Mouse (Mus musculus): ENCODE results near the gene Cd6. TPM values are rescaled to one million over a fixed set of nuclear protein-coding genes. Genes with fewer than 3 reads are reported as not detected.

The Cd6 gene
- total RNA-seq, 2 experiments from 2014 or later = 0.20 to 0.23 TPM

DNA sequence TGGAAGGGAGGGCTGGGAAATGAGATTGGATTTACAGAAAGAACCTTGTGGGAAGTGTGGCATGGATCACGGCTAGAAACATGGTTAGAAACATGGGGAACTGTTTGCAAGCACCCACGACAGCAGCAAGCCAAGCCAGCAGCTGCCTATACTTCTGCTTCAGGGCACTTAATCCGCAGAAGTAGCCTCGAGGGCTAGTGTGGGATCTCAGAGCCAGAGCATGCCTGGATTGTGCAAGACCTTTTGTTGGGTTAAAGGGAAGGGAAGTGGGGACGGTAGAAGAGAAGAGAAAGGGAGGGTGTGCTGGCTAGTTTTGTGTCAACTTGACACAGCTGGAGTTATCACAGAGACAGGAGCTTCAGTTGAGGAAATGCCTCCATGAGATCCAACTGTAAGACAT is 26.1 kb downstream of the Cd6 start:
- DNase-seq (ENCODE audit: low spot score in 2 of 2) = no peak

DNA sequence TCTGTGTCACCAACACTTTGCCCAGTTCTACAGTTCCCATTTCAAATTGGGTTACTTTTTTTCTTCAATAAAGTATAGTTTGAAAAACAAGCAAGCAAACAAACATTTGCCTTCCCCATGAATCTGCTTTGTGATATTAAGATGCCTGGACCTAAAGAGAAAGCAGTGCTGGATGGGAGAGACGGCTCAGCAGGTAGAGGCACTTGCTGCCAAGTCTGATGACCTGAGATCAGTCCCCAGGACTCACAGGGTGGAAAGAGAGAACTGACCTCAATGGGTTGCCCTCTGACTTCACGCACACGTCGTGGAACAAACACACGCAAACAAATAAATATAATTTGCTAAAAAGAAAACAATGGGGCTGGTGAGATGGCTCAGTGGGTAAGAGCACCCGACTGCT is 28.0 kb downstream of the Cd6 start:
- no peak for DNase-seq (ENCODE audit: low spot score in 2 of 2)

DNA sequence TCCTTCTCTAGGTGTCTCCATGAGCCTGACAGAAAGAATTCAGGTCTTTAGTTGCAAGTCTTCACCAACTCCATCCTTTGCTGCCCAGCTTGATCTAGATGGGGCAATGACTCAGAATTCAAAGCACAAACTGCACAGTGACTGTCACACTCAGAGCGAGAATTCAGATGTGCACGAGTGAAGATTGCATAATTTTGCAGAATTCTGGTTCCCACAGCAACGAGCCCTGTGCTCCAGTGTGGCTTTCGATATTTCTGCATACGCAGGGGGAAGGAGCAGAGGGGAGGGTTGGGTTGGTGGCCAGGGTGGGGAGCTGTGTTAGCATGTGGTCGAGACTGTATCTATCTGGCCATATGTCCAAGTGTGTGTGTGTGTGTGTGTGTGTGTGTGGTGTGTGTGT is 28.8 kb downstream of the Cd6 start:
- no peak for DNase-seq (ENCODE audit: low spot score in 2 of 2)

DNA sequence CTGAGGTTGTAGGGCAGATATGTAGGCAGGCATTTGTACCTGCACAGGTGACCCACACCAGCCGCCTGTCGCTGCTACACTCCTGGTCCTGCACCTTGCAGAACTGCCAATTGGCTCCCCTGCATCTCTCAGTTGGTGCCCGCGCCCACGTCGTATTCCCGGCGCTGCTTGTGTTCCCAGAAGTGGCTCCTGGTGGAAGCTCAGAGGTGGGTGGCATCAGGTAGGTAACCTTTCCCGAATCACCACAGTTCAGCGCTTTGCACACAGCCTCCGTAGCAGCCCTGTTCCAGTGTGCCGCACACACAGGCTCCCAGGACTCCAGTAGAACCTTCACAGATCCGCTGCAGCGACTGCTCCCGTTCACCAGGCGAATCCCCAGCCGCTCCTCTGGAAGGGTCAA is 30.7 kb downstream of the Cd6 start:
- no peak for DNase-seq (ENCODE audit: low spot score in 2 of 2)

DNA sequence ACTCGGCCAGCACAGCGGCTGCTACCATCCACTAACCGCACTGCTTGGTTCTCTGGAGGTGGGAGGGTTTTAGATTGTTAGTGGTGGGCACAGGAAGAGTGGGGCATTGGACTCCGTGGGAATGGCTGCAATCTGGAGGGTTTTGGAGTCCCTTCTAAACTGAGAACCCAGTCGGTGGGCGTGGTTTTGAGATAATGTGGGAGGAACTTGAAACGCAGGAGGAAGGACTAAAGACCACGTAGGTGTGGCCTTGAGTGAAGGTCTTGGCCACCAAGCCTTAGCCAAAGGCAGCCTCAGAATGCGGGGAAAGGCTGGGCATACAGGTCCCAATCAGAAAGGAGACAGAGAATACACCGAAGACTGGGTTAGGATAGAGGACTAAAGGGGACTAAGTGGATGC is 31.3 kb downstream of the Cd6 start:
- DNase-seq (ENCODE audit: low spot score in 2 of 2) = no peak

DNA sequence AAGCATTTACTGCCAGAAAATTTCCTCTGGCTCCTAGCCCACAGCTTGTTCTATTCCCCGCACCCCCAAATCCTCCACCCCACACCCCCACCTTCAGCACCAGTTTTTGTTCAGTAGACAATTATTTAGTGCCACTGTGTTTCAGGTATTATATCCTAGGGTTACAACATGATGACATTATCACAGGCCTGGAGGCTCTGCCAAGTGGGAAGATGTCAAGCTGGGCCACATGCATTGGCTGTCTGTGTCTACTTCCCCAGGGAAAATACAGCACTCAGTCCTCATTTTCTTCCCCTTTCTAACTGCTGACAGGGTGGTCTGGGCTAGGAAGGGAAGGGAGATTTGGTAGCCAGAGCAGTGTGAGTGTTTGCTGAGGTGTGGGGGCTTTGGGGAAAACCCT is 34.9 kb downstream of the Cd6 start:
- no peak for DNase-seq (ENCODE audit: low spot score in 2 of 2)

DNA sequence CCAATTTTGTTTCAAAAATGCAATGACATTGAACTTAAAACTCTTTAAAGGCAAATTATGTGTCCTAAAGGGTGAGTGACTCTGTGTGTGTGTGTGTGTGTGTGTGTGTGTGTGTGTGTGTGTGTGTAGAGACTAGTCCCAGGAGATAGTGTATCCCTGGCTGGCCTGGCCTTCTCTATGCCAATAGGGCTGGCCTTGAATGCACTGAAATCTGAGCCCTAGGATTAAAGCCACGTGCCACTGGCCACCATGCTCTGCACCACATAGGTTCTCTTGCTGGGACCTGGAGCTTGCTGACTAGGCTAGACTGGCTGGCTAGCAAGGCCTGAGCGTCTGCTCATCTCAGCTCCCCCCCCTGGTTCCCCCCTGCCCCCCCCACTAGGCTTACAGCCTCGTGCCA is 36.8 kb downstream of the Cd6 start:
- DNase-seq (ENCODE audit: low spot score in 2 of 2) = no peak

DNA sequence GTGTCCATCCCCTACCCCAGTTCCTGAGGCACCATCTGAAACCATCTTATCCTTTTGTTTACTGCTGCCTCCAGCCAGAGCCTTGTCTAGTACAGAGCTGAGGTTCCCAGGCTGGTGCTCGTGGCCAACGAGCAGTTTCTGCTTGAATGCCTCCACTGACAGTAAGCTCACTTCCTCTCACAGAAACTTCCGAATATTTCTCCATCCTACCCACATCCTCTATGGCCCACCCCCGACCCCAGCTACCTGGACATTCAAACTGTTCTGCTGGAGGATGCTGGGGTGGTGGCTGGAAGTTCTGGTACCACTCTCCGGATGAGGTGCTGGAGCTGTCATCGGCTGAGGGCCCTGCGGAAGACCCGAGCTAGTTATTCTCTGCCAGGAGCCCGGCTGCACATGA is 39.5 kb downstream of the Cd6 start:
- no peak for DNase-seq (ENCODE audit: low spot score in 2 of 2)

DNA sequence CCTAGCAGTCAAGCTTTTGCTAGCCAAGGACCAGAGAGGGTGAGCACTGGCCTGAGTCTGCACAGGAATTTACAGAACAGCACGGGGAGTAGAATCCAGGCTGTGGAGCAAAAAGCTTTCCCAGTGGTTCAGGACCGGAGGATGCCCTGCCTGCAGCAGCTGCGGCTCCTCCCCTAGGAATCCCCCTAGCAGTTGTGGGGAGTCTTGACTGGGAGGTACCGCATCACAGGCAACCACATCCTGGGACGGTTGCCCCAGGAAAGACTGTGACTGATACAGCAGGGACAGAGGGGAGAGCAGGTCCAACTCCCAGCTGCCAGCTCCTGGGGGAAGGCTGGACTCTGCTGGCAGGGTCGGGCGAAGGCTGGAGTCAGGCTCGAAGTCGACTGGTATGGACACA is 41.6 kb downstream of the Cd6 start:
- no peak for DNase-seq (ENCODE audit: low spot score in 2 of 2)

DNA sequence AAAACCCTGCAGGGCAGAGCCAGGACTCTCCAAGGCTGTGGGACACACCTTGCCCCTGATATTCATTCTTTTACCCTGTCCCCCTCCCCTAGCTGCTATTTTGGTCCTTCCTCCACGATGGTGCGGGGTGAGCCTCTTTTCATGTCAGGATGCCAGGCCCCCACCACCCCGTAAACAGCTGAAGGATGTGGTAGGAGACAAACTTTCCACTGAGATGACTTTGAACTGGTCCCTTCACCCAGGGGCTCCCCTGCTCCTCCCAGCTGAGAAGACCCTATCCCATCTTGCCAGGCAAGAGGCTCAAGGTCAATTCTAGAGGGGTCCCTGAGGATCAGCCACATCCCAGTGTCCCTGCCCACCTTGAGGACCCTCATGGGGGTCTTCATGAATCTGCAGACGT is 42.5 kb downstream of the Cd6 start:
- no peak for DNase-seq (ENCODE audit: low spot score in 2 of 2)

DNA sequence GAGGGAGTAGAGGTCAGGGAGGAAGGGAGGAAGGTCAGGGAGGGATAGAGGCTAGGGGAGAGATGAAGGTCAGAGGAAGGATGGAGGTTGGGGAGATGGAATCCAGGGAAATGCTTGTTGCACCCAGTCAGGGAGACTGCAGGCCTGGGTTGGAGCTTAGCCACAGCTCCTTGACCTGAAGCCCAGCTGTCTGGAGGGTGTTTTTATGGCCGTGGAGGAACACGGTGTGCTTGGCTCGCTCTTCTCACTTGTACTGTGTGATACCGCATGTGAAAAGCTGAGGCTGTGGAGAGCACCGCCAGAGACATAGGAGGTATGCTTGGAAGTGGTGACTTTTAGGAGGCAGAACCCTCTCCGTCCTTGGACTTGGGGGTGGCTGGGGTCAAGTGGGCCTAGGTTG is 43.1 kb downstream of the Cd6 start:
- no peak for DNase-seq (ENCODE audit: low spot score in 2 of 2)

DNA sequence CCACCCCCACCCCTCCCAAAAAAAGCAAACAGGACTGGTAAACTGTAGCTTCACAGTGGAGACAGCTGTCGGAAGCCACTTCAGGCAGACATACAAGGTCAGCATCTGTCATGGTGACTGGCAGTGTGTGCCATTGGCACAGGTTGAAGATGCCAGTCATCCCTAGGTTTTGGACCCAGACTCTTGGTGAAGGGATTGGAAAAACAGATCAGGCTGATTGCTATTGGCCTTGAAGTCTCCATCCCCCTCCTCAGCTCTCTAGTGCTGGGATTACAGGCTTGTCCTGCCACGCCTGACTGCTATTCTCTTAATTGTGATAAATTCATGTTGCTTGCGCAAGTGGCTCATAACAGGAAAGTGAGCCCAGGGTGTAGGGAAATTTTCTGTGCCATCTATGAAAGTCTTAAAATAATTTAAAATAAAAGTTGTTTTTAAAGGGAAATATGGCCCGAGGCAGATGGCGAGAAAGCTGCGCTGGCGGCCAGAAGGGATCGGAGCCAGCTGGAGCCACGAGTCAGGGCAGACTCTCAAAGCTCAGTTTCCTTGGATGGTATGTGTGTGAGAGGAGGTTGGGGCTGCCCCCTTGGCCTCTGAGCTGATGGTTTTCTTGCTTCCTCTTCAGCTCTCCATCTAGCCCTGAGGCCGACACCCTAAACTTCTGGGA is 44.9 kb downstream of the Cd6 start:
- no peak for DNase-seq (ENCODE audit: low spot score in 2 of 2)

DNA sequence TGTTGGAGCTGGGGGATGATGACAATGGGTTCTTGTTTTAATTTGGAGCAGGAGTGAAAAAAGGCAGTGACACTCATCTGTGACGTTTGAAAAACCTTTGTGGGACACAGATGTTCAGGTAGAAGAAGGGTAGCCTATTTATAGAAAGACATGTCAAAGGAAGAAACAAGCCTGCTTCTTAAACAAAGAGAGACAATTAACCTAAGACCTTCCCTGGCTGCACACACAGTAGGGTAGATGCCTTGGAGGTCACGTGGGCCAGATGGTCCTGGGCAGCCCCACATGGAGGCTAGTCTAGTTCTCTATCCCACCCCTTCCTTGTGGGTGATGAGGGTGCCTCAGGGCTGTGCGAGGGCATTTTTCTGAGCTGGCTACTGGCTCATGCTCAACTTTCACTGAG is 45.8 kb downstream of the Cd6 start:
- DNase-seq (ENCODE audit: low spot score in 2 of 2) = no peak

DNA sequence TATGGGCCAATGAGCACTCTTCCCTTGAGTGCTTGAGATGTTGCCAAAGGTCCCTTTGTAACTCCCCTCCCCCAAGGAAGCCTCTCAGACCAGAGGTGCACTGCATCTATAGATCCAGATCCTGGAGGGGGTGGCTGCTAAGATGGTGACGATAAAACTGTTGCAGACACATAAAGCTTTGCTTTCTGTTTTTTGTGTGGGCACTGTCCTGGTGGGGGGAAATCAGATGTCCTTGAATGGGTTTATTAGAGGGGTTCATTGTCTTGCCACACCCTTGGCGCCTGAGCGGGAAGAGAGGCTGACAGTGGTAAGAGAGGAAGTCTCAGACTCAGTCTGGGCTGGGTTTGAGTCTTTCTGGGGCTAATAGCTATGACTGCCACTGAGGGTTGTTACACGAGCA is 46.7 kb downstream of the Cd6 start:
- DNase-seq (ENCODE audit: low spot score in 2 of 2) = no peak

DNA sequence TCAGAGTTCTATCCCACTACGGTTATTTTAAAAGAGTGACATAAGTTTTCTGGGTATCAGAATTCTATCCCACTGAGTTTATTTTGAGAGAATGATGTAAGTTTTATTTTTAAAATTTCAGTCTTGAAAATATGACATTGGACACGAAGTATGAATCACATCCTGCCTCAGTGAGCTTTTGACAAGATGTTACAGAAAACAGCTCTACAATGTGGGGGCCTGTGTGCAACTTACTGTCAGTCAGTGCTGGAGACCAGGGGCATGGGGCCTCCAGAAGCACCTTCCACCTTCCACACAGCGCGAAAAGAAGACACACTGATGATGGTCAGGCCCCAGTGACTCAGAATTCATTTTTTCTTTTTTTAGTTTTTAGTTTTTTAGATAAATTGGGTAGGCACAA is 48.2 kb downstream of the Cd6 start:
- no peak for DNase-seq (ENCODE audit: low spot score in 2 of 2)

DNA sequence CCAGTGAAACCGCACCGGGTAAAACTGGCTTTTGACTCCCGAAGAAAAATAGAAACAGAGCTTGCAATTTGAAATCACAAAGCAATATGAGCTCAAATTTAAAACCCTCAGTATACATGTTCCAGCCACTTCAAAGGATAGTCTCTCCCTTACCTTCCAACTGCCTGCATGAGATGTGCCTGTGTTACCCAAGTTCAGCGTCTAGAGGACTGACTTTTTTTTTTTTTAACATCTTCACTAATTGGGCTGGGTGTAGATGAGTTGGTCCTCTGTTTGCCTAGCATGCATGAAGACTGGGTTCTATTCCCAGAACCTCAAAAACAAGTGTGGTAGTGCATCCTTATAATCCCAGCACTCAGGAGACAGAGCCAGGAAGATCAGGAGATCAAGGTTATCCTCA is 53.0 kb downstream of the Cd6 start:
- no peak for DNase-seq (ENCODE audit: low spot score in 2 of 2)

DNA sequence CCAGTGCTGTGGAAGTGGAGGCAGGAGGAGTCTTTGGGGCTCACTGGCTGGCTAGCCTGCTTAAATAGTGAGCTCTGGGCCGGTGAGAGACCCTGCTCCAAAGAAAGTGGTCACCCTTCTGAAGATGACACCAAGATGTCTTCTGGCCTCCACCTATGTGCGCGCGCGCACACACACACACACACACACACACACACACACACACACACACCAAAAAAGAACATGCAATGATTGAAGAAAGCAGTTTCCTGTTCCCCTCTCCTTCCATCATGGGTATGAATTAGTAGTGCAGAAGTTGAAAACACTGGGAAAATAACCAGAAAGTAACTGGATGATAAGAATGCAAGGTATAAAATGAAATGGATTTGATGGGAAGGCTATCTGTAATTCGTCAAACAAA is 55.7 kb downstream of the Cd6 start:
- no peak for DNase-seq (ENCODE audit: low spot score in 2 of 2)

DNA sequence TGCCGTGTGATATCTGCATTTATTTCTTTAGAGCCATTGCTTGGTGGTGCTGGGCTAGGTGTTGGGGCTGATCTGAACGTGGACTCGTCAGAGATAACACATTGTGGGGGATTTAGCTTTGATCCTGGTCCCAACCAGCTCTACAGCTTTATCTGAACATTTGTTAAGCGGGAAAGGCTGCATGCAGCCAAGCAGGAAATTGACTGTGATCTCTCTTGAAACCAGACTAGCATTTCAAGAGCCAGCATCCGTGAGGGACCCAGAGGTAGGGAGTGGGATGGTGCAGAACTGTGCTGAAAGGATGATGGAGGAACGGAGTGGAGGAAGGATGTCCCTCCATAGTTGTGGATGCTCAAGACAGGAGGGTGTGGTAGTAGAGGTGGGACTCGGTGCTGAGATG is 56.5 kb downstream of the Cd6 start:
- no peak for DNase-seq (ENCODE audit: low spot score in 2 of 2)

DNA sequence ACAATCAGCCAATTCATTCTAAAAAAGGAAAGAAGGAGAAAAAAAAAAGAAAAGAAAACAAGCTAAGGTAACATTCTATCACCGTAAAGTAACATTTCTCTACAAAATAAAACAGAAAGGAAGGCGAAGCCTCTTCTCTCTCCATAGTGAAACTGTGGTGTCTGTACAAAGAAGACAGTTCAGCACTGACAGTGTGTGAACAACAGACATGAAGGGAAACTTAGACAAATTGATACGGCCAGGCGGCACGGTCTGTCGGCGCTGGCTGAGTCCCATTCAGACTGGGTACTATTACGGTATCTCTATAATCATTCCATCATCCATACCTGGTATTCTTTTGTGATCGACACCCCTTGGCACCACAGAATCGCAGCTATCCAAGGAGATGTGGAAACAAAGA is 57.0 kb downstream of the Cd6 start:
- no peak for DNase-seq (ENCODE audit: low spot score in 2 of 2)

DNA sequence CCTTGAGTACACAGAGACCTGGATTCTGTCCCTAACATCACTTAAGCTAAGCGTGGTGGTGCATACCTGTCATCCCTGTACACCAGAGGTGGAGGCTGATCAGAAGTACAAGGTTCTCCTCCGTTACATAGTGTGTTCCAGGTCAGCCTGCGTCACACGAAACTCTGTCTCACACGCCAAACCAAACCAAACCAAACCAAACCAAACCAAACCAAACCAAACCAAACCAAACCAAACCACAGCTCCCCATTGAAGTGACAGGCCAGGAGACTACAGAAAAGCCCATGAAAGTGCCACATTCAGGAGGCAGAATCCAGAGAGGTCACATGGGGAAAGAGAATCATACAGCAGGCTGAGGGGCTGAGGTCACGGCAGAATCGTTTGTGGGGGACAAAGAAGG is 57.9 kb downstream of the Cd6 start:
- DNase-seq (ENCODE audit: low spot score in 2 of 2) = no peak

DNA sequence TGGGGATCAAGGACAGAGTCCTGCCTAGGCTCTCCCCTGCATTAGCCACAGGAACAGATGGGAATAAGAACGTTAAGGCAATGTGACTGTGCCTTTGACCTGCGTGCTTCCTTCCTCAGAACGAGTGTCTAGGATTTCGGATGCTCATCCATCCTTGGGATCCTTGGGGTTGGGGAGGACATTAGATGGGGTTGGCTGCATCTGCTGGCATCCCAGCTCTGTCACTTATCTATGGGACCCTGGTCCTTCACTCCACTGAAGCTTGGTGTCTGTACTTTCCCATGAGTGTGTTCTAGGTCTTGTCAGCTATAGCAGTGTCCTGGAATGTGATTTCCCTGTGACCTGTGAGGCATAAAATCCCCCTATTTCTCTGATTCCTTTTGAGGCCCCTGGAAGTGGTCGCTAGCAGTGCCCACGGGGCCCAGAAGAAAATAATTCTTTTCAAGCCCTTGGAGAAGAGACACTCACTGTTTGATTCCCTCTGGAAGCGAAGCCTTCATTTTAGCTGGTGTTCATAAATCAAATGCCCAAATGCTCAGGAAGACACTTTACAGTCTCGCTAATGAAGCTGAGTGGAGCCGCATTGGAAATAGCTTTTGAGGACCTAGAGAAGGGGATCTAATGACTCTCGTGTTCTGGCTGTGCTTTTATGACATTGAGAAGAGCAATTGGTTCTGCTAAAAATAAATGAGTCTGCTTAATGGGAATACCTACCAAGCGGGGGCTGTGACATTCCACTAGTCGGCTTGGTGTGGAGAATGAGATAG is 60.2 kb downstream of the Cd6 start:
- no peak for DNase-seq (ENCODE audit: low spot score in 2 of 2)

DNA sequence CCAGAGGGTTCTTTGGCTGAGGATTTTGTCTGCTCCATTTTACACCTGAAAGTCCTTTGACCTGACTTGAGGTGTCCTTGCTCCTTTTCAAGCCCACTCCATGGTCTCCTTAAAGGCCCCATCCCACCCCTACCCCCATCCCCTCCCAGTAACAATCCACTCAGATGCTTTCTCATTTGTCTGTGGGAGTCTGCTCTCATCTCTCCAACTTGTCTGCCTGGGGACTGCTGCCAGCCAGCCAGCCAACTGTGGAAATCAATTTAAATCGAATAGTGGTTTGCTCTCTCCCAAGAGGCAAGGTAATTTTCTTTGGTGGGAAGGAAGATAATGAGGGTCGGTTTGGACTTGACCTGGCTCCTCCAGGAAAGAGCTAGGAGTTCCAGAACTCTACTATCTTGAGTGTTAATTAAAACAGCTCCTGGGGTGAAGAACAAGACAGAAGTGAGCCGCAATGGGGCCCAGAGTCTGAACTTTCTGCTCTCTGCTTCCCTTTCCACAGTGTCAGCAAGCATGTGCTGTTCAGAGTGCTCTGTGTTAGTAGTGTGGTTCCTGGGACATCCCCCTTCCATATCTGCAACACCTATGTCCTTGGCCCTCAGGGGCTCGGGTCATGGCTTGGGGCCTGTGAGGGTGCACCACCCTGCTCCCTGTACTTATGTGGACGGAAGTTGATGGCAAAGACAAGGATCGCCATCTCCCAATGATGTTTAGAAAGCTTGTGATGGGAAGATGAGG is 61.0 kb downstream of the Cd6 start:
- DNase-seq (ENCODE audit: low spot score in 2 of 2) = no peak

DNA sequence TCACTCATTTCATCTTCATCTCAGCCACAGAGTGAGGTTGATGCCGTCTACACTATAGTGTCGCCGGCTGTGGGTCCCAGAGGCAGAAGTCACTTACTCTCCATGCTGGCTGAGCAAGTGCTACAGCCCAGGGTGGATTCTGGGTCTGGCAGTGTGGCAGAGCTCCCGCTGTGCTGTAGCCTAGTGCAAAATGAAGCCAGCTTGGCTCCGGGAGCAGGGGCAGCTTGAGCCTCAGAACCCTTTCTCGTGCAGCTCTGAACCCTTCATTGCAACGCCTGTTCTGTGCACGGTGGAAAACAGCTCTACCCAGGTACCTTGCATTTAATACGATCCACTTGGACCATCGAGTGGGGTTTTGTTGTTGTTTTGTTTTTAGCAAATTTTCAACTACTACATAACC is 62.2 kb downstream of the Cd6 start:
- DNase-seq (ENCODE audit: low spot score in 2 of 2) = no peak

Data from adrenal gland, postnatal 4 days (tissue).